Mouse (Mus musculus): Measurements from ENCODE around the gene Fignl1. TPM values are rescaled to one million over a fixed set of nuclear protein-coding genes. Genes with fewer than 3 reads are reported as not detected.
A peak's percentile ranks its signal among the peaks of the same experiment; 100 is the strongest.

Fignl1 gene
- polyA plus RNA-seq (2015; fragmentation: Nextera tagmentation; extraction: Ambion mirVana): 46.9 and 52.8 TPM in 2 replicates

DNA sequence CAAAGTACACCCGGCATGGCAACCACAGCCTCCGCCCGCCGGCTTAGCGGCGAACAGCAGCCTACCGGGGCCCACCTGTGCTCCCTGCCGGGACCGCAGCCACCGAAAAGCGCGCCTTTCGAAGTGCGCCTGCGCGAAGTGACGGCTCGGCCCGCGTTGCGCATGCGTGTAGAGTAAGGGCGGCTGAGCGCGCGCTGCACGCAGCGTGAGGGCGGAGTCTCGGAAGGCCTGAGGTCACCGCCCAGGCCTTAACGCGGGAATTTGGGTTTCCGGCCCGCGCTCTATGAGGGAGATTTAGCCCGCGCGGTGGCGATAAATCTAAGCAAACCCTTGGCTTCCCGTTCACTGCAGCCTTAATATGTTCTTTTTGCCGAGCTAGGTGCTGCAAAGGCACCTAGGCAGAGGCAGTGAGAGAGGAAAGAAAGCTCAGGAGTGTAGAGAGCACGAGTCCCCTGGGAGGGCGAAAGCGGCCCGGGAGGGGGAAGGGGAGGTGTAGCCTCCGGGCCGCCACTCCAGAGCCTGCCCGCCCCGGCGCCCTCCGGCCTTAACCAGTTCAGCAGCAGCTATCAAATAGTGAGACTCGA is at the start of gene Fignl1:
Gene Fignl1, minus strand, starts transcription at position 143 of the 584 bp plus-strand sequence.
- Histone ChIP-seq H3K4me1 (replicated peaks) (peaks cover 9% of the 10 kb centered on the region; the same call in 1 of the 2 replicates), H3K4me3 (replicated peaks) (peak within 1 kb of the TSS; percentile 67), H3K27ac (peak within 1 kb of the TSS; percentile 98), H3K27me3 (replicated peaks) (no peaks in the 10 kb centered on the region), H3K9me3 (no peaks in the 10 kb centered on the region), H3K9ac (peak within 1 kb of the TSS; percentile 84), H3K4me2 (replicated peaks) (peak within 1 kb of the TSS; percentile 88), H3K36me3 (no peaks in the 10 kb centered on the region)
- WGBS: under 1% methylated on average over 53 of the region's 53 CpGs
- peak; percentile 98 for ATAC-seq

DNA sequence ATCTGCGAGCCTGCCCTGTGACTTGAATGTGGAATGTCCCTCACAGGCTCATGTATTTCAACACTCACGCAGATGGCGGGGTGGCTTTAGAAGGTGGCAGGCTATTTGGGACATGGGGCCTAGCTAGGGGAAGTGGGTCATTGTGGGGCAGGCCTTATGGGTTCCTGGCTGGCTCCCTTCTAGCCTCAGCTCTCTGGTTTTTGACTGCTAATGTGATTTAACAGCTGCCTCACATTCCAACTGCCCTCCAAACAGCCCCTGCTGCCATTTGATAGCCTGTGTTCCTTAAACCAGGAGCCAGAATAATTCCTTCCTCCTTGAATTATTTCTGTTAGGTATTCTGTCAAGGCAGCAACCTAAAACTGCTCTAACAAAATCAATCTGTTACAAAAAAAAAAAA is 48.2 kb upstream of the Fignl1 start:
- Histone ChIP-seq H3K9me3 (no peaks in the 10 kb centered on the region), H3K9ac (no peak overlapping the region), H3K4me1 (replicated peaks) (peaks cover 10% of the 10 kb centered on the region; the same call in 1 of the 2 replicates), H3K4me2 (replicated peaks) (no peak overlapping the region), H3K27ac (no peak overlapping the region), H3K27me3 (replicated peaks) (no peaks in the 10 kb centered on the region), H3K36me3 (no peaks in the 10 kb centered on the region; the same call in 1 of the 2 replicates), H3K4me3 (replicated peaks) (no peak overlapping the region)
- WGBS: 98% methylated on average over 3 of the region's 3 CpGs
- no peak for ATAC-seq

DNA sequence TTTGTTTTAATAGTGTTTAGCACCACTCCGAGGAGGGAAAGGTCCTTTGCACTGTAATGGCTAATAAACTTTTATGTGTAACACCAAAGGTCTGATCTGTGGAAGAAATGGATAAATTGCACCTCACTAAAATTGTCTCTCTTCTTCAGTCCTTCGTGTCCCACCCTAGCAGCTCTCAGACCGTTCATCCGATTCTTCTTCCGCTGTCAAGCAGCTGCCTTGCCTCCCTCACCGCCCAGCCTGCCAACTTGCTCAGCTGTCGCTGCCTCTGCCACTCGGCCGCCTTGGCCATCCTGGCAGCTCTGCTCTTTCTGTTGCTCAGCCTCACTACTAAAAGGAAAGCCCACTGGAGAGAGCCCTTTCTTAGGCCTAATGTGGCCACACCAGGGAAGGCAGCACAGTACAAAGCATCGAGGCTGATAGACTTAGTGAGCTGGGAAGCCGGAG is 46.9 kb upstream of the Fignl1 start:
- no peaks in the 10 kb centered on the region for H3K27me3 ChIP-seq (replicated peaks)
- no peaks in the 10 kb centered on the region for H3K9me3 ChIP-seq
- WGBS: 52% methylated on average over 11 of the region's 11 CpGs
- peaks cover 10% of the 10 kb centered on the region; the same call in 1 of the 2 replicates for H3K4me1 ChIP-seq (replicated peaks)
- no peak for ATAC-seq
- H3K4me2 ChIP-seq (replicated peaks): no peak overlapping the region
- H3K36me3 ChIP-seq: no peaks in the 10 kb centered on the region; the same call in 1 of the 2 replicates
- H3K27ac ChIP-seq: peak overlapping the region; percentile 81
- no peak overlapping the region for H3K9ac ChIP-seq
- H3K4me3 ChIP-seq (replicated peaks): no peak overlapping the region

DNA sequence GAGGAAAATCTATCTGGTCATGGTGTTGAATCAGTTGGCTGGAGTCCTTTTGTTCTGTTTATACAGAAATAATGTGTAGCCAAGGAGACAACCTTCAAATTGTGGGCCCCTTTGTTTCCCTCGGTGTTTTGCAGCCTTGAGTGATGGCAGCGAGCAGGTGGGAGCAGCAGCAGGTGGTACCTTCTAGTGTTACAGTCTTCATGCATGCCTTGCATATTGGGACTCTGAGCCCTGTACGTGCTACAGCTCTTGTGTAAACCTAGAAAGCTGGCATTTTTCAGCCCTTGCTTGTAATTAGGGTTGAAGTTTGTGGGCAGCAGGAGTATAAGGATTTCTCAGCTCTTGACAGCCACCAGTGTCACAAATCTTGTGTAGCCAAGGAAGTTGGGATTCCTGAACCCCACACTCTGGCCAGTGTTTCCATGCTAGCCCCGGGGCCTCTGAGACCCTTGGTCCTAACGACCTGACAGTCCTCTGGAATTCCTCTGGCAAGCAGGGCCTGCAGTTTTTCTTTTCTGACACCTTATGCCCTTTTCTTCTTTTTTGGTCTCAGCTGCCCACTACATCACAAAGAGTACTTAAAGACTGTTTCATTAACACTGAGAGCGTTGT is 46.4 kb upstream of the Fignl1 start:
- peaks cover 15% of the 10 kb centered on the region for H3K4me1 ChIP-seq (replicated peaks)
- H3K9me3 ChIP-seq: no peaks in the 10 kb centered on the region
- 33% methylated on average over 6 of the region's 6 CpGs for WGBS
- ATAC-seq: no peak
- H3K4me3 ChIP-seq (replicated peaks): no peak overlapping the region
- H3K27me3 ChIP-seq (replicated peaks): no peaks in the 10 kb centered on the region
- no peaks in the 10 kb centered on the region; the same call in 1 of the 2 replicates for H3K36me3 ChIP-seq
- H3K27ac ChIP-seq: peak overlapping the region; percentile 81
- H3K9ac ChIP-seq: no peak overlapping the region
- no peak overlapping the region for H3K4me2 ChIP-seq (replicated peaks)

DNA sequence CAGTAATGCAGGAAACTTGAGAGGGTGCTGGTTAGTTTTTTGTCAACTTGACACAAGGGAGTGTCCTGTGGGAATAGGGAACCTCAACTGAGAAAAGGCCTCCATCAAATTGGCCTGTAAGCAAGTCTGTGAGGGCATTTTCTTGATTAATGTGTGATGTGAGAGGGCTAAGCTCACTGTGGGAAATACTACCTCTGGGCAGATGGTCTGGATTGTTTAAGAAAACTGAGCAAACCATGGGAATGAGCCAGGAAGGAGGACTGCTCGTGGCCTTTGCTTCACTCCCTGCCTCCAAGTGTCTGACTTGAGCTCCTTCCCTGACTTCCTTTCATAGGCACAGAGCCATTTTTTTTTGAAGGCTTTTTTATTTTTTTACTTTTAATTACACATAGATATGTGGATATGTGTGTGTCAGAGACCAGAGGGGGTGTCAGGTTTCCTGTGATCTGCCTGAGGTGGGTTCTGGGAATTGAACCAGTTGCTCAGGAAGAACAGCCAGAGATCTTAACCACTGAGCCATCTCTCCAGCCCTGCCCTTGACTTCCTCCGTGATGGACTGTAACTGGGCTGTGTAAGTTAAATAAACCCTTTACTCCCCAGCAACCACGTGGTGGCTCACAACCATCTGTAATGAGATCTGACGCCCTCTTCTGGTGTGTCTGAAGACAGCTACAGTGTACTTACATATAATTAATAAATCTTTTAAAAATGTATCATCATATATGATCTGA is 45.1 kb upstream of the Fignl1 start:
- H3K36me3 ChIP-seq: no peaks in the 10 kb centered on the region; the same call in 1 of the 2 replicates
- peak overlapping the region; percentile 81 for H3K27ac ChIP-seq
- peaks cover 17% of the 10 kb centered on the region for H3K4me1 ChIP-seq (replicated peaks)
- 23% methylated on average over 4 of the region's 4 CpGs for WGBS
- no peak overlapping the region for H3K9ac ChIP-seq
- H3K9me3 ChIP-seq: no peaks in the 10 kb centered on the region
- no peaks in the 10 kb centered on the region for H3K27me3 ChIP-seq (replicated peaks)
- H3K4me3 ChIP-seq (replicated peaks): no peak overlapping the region
- H3K4me2 ChIP-seq (replicated peaks): no peak overlapping the region
- peak; percentile 85 for ATAC-seq

DNA sequence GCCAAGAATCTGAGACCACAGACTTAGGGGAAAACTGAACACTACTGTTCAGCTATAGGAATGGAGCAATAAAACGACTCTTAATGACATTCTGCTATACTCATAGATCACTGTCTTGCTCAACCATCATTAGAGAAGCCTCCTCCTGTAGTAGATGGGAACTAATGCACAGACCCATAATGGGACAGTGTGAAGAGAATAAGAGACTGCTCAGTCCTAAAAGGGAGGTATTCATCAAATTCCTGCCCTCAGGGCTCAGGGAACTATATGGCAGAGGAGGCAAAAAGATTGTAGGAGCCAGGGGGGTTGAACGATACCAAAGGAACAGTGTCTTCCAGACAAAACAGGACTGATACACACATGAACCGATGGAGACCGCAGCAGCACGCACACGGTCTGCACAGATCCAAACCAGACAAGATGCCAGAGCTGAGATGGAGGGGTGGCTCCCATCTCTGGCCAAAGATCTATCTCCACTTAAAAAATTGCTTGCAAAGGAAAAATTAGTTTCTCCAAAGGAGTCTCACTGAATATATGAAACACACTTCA is 43.3 kb upstream of the Fignl1 start:
- no peak overlapping the region for H3K4me3 ChIP-seq (replicated peaks)
- no peak overlapping the region for H3K9ac ChIP-seq
- H3K36me3 ChIP-seq: no peaks in the 10 kb centered on the region
- ATAC-seq: no peak
- no peak overlapping the region for H3K4me2 ChIP-seq (replicated peaks)
- peak overlapping the region; percentile 32 for H3K27ac ChIP-seq
- no peaks in the 10 kb centered on the region for H3K27me3 ChIP-seq (replicated peaks)
- peaks cover 17% of the 10 kb centered on the region for H3K4me1 ChIP-seq (replicated peaks)
- WGBS: 54% methylated on average over 6 of the region's 6 CpGs
- no peaks in the 10 kb centered on the region for H3K9me3 ChIP-seq

DNA sequence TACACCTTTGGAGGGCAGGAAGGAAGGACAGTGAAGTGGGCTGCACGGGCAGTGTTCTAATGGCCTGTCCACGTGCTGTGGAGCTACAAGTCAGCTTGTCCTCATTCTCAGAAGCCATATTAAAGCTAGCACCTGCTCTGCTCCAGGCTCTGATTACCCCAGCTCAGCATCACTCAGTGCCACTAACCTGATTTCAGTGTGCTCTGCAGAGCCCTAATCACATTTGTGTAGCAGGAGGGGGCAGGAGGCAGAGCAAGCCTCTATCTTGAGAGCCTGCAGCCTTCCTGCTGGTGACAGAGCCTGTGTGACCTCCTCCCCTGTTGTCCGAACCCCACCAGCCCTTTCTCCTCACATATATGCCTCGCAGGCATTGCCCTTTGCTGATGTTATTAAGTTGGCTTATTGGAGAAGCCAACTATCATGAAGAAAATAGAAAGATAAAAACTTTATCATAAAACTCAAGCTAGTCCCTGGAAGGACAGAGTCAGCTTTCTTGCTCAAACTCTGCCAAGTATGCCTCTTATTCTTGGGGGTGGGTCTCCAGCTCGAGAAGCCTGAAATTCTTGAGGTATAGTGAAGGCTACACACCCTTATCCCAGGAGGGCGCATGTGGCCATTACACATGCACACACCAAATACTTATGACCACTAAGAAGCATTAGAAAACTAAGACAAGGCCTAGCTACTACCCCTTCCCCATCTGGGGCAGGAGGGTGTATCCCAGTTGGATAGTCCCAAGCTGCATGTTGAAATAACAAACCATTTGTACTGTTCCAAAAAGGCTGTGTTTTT is 41.9 kb upstream of the Fignl1 start:
- peak; percentile 19; the same call in 1 of the 2 replicates for ATAC-seq
- Histone ChIP-seq H3K9me3 (no peaks in the 10 kb centered on the region), H3K27ac (peak overlapping the region; percentile 52), H3K4me2 (replicated peaks) (no peak overlapping the region), H3K9ac (no peak overlapping the region), H3K27me3 (replicated peaks) (no peaks in the 10 kb centered on the region), H3K4me3 (replicated peaks) (no peak overlapping the region), H3K4me1 (replicated peaks) (peaks cover 13% of the 10 kb centered on the region), H3K36me3 (no peaks in the 10 kb centered on the region)
- WGBS: 66% methylated on average over 6 of the region's 6 CpGs

DNA sequence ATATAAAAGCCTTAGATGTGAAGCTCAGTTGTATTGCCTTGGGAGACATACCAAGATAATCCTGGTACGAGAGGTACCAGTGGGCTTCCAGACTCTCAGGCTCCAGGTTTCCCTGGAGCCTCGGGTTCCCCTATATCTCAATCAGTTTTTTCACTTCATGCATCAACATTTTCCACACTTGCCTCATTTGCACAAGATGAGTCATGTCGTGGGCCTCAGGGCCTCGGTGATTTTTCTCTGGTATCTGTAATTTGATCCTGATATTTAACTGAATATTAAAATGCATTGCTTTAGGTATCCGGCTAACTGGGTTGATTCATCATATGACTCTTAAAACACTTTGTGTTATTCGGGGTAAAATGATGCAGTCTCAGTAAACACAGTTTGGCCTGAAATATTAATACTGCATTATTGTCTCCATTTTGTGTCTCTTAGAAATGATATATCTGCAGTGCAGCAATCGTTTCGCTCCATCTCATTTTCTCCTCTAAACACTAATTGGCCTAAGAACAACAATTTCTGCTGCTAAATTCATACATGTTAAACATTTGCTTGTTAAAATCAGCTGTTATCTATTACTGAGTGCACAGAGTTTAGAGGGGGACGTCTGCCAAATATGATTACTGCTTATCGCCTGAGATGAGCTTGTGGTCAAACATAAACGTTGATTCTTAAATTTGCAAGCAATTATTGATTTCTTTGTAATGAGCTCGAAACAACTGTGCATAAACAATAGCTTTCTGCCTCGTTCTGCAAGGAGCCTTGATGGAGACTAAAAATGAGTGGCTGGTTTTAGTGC is 41.0 kb upstream of the Fignl1 start:
- H3K9me3 ChIP-seq: no peaks in the 10 kb centered on the region
- no peak overlapping the region for H3K9ac ChIP-seq
- no peaks in the 10 kb centered on the region for H3K36me3 ChIP-seq
- WGBS: 54% methylated on average over 13 of the region's 13 CpGs
- no peak overlapping the region for H3K4me2 ChIP-seq (replicated peaks)
- peaks cover 7% of the 10 kb centered on the region for H3K4me1 ChIP-seq (replicated peaks)
- H3K27ac ChIP-seq: peak overlapping the region; percentile 52; the same call in 1 of the 2 replicates
- H3K4me3 ChIP-seq (replicated peaks): no peak overlapping the region
- no peak for ATAC-seq
- no peaks in the 10 kb centered on the region for H3K27me3 ChIP-seq (replicated peaks)

DNA sequence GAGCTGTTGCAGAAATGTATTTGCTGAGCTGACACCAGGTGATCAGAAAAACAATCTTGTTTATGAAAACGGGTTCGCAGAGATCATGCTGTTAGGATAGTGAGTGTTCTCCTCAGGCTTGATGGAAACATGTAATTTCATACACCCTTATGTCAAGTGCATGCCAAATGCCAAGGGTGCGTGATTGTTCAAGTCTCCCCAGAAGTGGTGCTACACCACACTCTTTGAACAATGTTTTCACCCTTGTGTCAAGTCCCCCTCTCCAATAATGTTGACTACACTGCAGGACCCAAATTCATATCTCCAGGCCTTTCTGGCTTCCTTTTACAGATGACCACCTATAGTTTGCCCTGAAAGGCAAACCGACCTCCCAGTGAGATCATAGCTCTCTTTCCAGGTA is 39.7 kb upstream of the Fignl1 start:
- ATAC-seq: no peak
- Histone ChIP-seq H3K27me3 (replicated peaks) (no peaks in the 10 kb centered on the region), H3K4me1 (replicated peaks) (peaks cover 15% of the 10 kb centered on the region), H3K27ac (no peak overlapping the region), H3K4me2 (replicated peaks) (no peak overlapping the region), H3K9me3 (no peaks in the 10 kb centered on the region), H3K9ac (no peak overlapping the region), H3K4me3 (replicated peaks) (no peak overlapping the region), H3K36me3 (no peaks in the 10 kb centered on the region)
- 91% methylated on average over 4 of the region's 4 CpGs for WGBS

DNA sequence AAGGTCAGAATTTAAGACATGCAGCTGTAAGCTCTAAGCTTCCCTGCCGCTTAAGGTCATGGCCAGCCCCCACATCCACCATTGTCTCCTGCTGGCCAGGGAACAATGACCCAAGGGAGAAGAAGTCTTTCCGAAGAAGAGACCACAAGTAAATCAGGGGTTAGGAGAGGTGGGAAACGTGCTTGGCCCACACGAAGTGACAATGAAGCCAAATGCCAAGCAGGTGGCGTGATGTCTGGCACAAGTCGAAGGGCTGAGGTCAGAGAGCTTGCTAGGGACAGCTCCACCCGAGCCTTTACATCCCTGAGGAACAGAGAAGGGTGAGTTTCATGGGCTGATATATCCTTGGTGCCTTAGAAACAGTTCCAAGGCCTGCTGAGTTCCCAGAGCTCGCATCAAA is 36.3 kb upstream of the Fignl1 start:
- Histone ChIP-seq H3K36me3 (no peaks in the 10 kb centered on the region), H3K9me3 (no peaks in the 10 kb centered on the region), H3K27me3 (replicated peaks) (no peaks in the 10 kb centered on the region), H3K9ac (no peak overlapping the region), H3K4me2 (replicated peaks) (no peak overlapping the region), H3K4me3 (replicated peaks) (no peak overlapping the region), H3K4me1 (replicated peaks) (peaks cover 8% of the 10 kb centered on the region; the same call in 1 of the 2 replicates), H3K27ac (peak overlapping the region; percentile 70)
- 69% methylated on average over 8 of the region's 8 CpGs for WGBS
- no peak for ATAC-seq

DNA sequence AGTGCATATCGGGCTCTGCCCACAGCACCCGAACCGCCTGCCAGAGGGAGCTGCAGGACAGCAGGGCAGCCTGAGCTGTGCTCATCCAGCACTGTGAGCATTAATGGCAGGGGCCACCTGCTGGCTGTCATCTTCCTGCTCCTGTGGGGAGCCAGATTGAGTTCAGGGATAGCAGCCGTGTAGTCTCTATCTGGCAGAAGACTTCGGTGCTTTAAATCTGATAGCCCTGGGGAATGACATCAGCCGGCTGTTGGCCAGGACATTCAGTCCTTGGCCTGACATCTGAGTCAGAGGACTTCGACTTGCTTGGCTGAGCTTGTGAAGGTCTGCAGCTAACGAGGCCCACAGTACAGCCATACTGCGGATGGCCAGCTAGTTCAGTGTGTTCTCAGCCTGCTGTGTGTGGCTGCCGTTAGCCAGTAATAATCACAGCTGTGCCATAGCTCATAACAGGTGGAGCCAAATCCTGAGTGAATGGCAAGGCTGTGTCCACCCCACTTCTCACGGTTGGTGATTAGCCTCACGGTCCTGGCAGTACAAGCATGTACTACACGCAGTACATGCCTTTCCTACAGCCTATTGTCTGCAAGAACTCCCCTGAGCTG is 35.7 kb upstream of the Fignl1 start:
- Histone ChIP-seq H3K9ac (no peak overlapping the region), H3K27ac (peak overlapping the region; percentile 70), H3K36me3 (no peaks in the 10 kb centered on the region), H3K4me1 (replicated peaks) (peaks cover 7% of the 10 kb centered on the region; the same call in 1 of the 2 replicates), H3K9me3 (no peaks in the 10 kb centered on the region), H3K4me2 (replicated peaks) (no peak overlapping the region), H3K4me3 (replicated peaks) (no peak overlapping the region), H3K27me3 (replicated peaks) (no peaks in the 10 kb centered on the region)
- WGBS: 49% methylated on average over 13 of the region's 13 CpGs
- peak; percentile 87 for ATAC-seq

Measured in intestine, embryonic 15.5 days (tissue).